Mouse (Mus musculus) brain, embryonic 14.5 days (tissue): ENCODE results near the gene Brd9. TPM values are rescaled to one million over a fixed set of nuclear protein-coding genes. Genes with fewer than 3 reads are reported as not detected.
A peak's percentile ranks its signal among the peaks of the same experiment; 100 is the strongest.

Experiments
- DNase-seq: peaks from one replicate; pipeline ENCODE4 v3.0.0-alpha.2; 2011; ENCODE audit warnings: low read depth
- CTCF ChIP-seq: fragments of 200-500 bp; IDR thresholded peaks from 2 replicates; pipeline ENCODE4 v1.5.1; 2012; ENCODE audit warnings: inconsistent platforms, mild to moderate bottlenecking, moderate library complexity, borderline replicate concordance; ENCODE audit not compliant: insufficient read depth, insufficient read length; ENCODE audit errors: extremely low read depth
- POLR2A ChIP-seq: fragments of 200-500 bp; IDR thresholded peaks from 2 replicates; pipeline ENCODE4 v1.6.1; 2012; ENCODE audit warnings: mild to moderate bottlenecking, inconsistent platforms, borderline replicate concordance; ENCODE audit not compliant: poor library complexity, insufficient read depth, insufficient read length, severe bottlenecking; ENCODE audit errors: extremely low read depth
- polyA plus RNA-seq: library from polyadenylated mRNA; depleted of rRNA; stranded (reverse); fragments of >200 nt; gene quantifications from 2 replicates; pipeline ENCODE4 v1.2.3, GENCODE M21; 2012

Brd9 gene
- polyA plus RNA-seq, 1 experiment = 138 TPM

DNA sequence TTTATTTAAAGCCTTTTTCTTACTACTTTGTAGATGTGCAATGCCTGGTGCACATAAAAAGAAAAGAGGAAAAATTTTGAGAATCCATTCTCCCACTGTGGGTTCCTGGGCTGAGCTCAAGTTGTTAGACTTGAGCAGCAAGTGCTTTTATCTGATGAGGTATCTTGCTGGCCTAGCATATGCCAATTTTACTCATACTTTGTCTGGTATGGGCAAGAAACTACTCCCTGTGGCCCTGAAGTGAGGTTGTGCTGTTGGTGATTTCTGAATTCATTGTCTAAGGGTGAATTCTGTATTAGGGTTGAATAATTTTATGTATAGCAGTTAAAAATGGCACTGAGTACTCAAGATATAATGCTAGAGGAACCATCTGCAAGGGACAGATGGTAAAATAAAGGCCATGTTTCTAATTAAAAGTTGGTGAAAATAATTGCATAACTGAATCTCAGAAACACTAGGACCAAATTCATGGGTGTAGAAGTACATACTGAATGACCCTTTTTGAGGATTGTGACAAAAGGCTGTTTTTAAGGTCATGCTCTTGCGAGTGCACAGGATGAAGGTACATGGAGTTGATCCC, 16.0 kb downstream of the Brd9 start:
- no peak for TF ChIP-seq POLR2A
- no peak for TF ChIP-seq CTCF
- no peak for DNase-seq

DNA sequence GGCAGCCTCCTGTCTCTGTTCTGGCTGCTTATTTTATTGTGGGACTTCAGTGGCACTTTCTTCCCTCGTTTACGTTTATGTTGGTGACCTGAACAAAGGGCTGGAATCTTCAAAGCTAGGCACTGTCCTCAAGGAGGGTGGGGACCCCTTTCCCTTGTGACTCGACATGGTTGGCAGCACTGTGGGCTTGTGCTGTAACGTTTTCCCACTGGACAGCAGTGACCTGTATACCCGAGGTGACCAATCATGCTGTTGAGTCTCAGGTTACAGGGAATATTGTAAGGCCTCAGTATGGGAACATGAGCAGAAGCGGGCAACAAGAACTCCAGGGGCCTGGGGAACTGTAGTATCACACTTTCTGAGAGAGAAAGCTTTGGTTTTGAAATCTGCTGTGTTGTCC, 17.1 kb downstream of the Brd9 start:
- no peak for TF ChIP-seq POLR2A
- TF ChIP-seq CTCF = no peak
- no peak for DNase-seq

- no peak for DNase-seq
- no peak for TF ChIP-seq CTCF
- no peak for TF ChIP-seq POLR2A
These were observed 17.9 kb downstream of the Brd9 start for GRCm38 (mm10) chr13:73955531-73955930.

GRCm38 (mm10) chr13:73960117-73960652, 22.6 kb downstream of the Brd9 start:
- no peak for DNase-seq
- no peak for TF ChIP-seq POLR2A
- no peak for TF ChIP-seq CTCF

GRCm38 (mm10) chr13:73961177-73961576, 23.6 kb downstream of the Brd9 start:
- DNase-seq = no peak
- TF ChIP-seq CTCF (peak; percentile 18; the same call in 1 of the 2 replicates), POLR2A (no peak)

DNA sequence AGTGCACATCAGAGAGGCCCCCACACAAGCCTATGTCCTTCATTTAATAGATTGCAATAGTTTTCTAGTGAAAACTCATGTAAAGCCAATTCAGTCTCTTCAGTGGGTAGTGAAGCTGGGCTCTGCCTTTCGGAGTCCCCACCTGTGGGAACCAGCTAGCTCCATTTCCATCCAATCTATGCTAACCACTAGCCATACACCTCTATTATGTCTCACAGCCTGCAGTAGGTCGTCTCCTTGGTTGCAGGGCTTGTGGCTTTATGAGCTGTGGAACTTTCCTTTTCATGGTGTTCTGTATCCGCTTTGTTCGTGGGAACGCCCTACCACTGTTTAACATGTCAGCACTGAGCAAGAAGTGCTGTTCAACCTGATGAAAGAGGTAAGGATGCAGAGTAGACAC, 25.9 kb downstream of the Brd9 start, which contains the start of gene Zdhhc11:
Gene Zdhhc11 (plus strand): TSS at position 301 of the 400 bp plus-strand sequence.
- TF ChIP-seq POLR2A (no peak), CTCF (no peak)
- no peak for DNase-seq

GRCm38 (mm10) chr13:73970545-73971448, 33.2 kb downstream of the Brd9 start:
- TF ChIP-seq CTCF (peak; percentile 81; the same call in 1 of the 2 replicates), POLR2A (no peak)
- peak; percentile 88 for DNase-seq

- TF ChIP-seq CTCF (no peak), POLR2A (no peak)
- no peak for DNase-seq
These were observed 36.9 kb downstream of the Brd9 start for GRCm38 (mm10) chr13:73974523-73974922.

- no peak for DNase-seq
- no peak for TF ChIP-seq CTCF
- TF ChIP-seq POLR2A = no peak
These were observed 39.3 kb downstream of the Brd9 start for GRCm38 (mm10) chr13:73976935-73977334.

GRCm38 (mm10) chr13:73990325-73990724, 52.7 kb downstream of the Brd9 start:
- TF ChIP-seq CTCF = no peak
- TF ChIP-seq POLR2A = no peak

GRCm38 (mm10) chr13:73990761-73991160, 53.1 kb downstream of the Brd9 start:
- TF ChIP-seq POLR2A (no peak), CTCF (no peak)
- no peak for DNase-seq

More at GRCm38 (mm10) chr13:73990325-73990724, 52.7 kb downstream of the Brd9 start:
- no peak for DNase-seq
